Mouse (Mus musculus) embryo, embryonic 10 days (tissue): ENCODE results near the gene Itpr2.
A peak's percentile ranks its signal among the peaks of the same experiment; 100 is the strongest.

Experiments
- DNase-seq: peaks from one replicate; pipeline ENCODE4 v3.0.0-alpha.2; 2015; ENCODE audit warnings: low spot score

Gene Itpr2

DNA sequence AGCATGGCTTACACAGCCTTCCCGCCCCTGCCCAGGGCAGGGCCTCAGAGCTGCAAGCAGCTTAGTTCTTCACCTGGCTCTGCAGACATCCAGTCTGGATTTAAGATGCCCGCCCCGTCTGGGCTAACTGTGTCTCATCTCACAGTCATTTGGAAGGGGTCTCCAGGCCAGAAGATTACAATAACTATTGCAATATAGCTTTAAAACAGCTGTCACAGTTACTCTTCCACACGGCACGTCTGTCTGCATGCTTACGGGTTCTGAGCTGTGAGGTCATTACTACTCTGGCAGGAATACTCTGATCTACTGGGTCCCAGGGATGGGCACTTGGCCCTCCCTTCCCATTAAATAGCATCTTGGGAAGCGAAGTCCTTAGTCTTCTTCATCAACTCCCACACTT, 393.3 kb downstream of the Itpr2 start:
- no peak for DNase-seq

DNA sequence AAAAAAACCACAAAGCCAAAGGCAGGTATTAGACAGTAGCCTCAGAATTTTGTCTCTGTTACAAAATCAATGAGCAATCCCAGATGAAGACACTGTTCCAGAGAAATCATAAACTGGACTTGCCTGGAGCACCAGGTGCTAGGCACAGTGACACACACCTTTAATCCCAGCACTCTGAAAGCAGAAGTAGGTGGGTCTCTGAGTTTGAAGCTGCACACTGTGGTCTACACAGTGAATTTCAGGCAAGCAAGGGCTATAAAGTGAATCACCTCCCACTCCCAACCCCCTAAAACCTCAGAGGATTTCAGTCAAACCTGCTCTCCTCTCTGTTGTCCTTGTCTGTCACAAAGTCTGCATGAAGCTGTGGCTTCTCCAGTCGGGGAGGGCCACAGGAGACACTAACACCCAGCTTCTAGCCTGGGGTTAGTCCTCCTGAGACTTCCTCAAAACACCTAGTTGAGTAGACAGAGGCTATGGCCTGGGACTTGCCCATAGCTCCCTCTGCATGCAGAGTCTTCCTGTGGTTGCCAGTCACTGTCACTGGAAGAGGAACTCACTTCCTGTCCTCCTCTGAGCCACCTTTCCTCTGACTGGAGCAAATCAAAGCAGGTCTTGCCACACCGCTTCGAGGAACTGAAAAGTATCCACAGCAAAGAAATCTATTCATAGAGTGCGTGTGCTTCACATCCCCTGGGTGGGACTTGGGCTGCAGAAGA, 394.7 kb downstream of the Itpr2 start:
- no peak for DNase-seq

DNA sequence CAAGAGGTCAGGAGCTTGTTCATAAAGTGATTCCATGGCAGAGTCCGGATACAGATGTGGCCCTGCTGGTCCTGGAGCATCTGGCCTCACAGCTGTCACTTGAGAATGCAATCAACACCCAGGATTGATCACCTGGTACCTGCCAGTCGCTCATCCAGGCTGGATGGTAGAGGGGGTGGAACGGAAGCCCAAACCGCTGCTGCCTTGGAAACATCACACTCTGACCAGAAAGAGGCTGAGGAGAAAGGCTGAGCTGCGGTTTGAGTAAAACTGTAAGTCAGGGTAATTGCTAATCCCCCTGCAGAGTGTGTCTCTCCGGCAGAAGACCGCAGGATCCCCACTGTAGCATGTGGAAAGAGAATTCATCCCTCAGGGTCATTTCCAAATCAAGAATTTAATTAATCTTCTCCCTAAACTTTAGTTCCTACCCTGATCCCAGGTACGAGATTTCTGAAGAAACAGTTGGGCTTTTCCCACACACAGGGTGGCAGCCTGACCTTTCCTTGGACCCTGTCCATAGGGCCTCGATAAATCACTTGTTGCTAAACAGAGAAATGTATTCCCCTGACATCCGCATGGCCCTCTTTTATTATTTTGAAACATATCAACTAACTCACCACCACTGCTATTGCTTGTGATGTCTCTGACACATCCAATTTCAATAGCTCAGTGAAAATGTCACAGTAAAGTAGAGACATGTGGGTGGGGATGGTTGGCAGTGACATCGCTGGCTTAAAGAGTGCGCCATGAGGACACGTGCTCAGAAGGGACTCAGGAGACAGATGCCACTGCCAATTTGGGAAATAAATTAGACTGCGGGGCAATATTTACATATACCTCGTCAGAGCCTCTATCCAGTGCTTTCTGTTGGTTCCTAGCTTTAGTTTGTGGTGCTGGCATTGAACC, 418.7 kb downstream of the Itpr2 start:
- DNase-seq: no peak

DNA sequence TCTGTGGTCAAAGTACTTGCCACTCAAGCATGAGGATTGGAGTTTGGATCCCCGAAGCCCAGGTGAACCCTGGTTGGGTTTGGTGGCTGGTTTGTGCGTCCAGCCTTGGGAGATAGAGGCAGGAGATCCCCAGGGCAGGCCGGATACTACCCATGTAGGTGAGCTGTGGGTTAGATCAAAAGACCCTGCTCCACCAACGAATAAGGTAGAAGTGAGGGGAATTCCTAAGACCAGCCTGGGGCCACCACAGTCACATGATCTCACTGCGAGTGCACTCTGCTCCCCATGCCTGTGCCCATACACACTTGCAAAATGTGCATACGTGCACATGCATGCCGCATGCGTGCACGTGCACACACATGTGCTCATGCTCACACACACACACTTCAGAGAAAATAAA, 419.5 kb downstream of the Itpr2 start:
- no peak for DNase-seq

DNA sequence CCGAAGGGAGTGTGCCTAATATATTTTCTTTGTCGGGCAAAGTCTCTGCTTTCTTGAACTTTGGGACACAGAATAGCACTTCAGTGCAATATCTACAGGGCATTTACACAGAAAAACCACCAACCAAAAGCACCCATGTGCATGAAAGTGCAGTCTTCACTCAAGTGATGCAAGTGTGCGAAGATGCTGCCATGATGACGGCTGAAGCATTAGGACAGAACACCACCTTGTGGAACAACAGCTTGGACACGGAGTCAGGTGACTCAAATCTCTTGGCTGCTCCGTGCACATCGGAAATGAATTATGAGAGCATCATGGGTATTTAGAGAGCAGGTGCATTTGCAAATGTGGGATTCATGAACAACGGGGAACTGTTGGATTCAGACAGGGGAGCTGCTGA, 420.4 kb downstream of the Itpr2 start:
- DNase-seq: no peak

DNA sequence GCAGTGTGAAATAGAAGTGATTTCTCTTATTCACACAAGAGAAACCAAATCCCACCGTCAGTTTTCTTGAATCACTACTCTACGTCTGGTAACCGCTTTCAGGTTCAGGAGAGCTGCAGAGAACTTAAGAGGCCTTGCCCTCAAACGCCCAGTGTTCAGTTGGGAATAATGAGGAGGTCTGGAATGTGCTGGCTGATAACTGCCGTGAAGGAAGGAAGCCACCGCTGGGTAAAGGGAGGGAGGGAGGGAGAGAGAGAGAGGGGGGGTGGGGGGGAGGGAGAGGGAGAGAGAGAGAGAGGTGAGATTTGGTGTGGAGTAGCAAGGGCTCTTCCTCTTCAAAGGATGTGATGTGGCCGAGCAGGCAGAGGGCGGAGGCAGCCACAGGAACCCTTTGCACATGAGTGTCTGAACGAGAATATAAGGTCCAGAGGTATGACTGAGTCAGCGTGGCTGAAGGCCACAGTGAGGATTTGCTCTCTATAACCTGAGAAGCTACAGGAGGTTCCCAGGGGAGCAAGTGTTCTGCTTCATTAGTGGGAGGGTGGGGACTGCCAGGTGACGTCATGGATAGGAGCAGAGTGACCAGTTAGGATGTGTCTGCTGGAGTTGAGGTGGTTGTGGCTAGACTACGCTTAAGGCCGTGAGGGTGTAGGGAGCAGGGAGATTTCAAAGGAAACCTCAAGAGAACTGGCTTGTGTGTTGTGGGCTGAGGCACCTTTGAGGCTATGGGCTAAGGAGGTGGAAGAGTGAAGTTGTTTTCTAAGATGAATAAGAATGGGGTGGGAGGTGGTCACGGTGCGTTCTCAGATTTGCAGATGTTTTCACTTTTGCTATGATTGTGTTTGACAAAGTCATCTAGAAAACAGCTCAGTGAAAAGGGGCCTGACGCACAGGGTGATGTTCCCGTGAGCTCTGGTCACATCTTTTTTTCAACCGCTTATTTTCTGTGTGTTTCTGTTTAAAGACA, 421.2 kb downstream of the Itpr2 start:
- no peak for DNase-seq

DNA sequence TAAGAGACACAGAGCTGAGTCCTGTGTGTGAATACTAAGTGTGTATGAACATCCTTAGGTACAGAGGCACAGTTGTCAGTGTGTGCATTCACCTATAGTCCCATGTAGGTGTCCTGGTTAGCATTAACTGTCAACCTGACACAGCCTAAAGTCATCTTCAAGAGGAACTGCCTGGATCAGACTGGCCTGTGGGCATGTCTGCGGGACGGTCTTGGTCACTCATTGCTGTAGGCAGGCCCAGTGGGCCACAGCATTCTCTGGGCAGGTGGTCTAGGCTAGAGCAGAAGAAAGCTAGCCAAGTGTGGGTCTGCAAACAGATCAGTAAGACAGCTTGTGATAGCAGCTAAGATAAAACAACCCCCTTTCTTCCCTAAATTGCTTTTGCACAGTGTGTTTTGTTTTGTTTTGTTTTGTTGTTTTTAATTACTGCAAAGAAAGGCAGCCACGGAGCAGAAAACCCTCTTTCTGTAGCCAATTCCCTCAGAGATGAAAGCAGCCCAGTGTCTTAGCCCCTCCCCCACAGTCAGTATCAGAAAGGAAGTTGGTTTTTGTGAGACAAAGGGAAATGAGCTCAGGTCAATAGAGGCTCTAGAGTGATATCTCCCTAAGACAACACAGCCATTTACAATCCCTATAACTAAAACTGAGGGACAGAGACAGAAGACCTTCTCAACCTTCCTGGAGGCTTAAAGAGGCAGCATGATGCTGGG, 422.1 kb downstream of the Itpr2 start:
- DNase-seq: no peak

DNA sequence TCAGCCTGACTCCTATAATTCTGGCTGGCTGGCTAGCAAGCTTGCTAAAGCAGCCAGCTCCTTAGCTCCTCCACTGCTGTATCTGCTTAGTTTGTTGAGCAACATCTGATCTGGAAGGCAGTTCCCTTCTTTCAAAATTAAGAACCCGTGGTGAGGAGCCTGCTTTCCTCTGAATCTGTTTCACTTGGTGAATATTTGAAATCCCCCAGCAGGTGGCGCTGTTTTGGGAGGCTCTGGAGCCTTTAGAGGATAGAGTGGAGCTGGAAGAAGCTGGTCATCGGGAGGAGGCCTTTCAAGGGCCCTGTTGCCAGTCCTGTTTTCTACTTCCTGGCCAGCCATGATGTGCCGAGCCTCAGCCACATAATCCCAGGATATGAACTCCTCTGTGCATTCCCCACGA, 422.8 kb downstream of the Itpr2 start:
- DNase-seq: peak; percentile 62

DNA sequence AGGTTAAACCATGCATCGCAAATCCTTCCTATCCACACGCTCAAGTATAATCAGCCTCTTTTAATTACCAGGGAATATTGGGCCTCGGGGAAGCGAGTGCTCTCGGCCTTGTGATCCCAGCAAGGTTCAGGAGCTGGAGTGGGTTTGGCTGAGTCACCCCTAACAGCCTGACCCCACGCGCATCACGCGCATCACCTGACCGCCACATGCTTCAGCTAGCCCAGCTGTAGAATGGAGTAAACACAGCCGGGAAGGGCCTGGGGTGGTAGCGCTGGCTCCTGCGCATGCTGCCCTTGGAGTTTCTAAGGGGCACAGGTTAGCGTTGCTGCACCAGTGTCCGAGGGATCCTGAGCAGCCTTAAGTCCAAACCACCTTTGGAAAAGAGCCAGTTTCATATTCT, 423.9 kb downstream of the Itpr2 start:
- no peak for DNase-seq

DNA sequence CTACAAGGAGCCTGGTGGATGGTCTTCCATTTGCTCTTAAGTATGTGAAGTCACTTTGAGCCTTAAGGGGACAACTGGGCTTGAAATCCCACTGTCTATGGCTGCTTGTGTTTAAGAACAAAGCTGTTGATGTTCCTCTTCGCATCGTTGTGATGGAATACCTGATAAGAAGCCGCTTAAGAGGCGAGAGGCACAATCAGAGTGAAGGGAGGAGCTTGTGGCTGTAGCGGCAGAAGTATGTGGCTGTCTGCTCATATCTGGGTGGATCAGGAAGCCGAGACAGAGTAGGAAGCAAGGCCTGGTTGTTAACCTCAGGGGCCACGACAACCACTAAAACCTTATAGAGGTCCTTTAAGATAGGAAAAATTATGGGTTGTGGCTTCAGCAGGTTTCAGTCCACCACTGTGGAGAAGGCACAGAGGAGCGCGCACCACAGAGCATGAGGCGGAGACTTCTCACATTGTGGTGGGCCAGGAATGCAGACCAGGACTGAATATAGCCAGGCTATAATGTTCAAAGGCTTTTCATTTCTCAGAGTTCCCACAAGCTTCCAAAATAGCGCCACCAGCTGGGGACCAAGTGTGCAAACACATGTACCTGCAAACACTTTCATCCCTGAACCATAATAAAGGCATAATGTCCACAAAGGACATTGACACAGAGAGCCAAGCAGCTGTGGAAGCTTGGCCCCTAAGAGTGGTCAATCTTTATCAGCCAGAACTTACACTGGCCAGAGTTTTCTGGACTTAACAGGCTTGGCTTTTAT, 424.7 kb downstream of the Itpr2 start:
- no peak for DNase-seq

DNA sequence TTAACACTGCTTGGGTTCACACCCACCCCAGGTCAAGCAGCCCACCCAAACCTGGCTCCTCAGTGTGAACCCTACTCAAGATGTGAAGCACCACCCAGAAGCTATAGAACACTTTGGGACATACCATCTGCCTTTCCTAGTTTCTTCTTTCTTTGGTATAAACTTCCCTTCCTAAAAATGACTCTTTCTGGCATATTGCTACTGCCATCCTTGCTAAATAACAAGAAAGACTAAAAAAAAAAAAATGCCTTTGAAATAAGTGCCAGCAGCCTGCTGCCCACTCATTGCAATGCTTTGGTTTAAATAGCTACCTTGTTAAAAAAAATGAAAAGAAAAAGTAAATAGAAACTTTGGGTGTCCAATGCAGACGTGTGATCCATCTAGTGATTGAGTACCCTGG, 429.2 kb downstream of the Itpr2 start:
- no peak for DNase-seq

DNA sequence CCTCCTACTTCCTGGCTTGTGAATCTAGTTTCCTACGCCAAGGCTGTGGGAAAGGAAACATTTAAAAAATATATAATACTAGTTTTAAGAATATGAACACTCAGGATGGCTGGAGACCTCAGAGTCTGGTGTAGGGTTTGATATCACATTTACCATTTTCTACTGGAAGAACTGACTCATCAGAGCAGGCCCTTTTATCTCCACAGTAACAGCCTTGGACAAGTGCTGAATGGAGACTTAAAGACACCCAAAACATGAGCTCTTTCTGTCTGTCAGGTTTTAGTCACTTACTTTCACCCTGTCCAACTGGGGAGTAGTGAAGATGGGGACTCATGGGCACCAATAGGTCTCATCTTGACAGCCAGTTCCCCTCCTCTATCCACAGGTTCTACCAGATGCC, 430.1 kb downstream of the Itpr2 start:
- no peak for DNase-seq
